Mouse (Mus musculus): ENCODE measurements around the gene Pabpc6. TPM values are rescaled to one million over a fixed set of nuclear protein-coding genes. Genes with fewer than 3 reads are reported as not detected.
A peak's percentile ranks its signal among the peaks of the same experiment; 100 is the strongest.

Gene Pabpc6
- not detected in 2 replicates for total RNA-seq (2014; rRNA removed)
- polyA plus RNA-seq (2015; fragmentation: Nextera tagmentation; extraction: Ambion mirVana): not detected in 2 replicates

DNA sequence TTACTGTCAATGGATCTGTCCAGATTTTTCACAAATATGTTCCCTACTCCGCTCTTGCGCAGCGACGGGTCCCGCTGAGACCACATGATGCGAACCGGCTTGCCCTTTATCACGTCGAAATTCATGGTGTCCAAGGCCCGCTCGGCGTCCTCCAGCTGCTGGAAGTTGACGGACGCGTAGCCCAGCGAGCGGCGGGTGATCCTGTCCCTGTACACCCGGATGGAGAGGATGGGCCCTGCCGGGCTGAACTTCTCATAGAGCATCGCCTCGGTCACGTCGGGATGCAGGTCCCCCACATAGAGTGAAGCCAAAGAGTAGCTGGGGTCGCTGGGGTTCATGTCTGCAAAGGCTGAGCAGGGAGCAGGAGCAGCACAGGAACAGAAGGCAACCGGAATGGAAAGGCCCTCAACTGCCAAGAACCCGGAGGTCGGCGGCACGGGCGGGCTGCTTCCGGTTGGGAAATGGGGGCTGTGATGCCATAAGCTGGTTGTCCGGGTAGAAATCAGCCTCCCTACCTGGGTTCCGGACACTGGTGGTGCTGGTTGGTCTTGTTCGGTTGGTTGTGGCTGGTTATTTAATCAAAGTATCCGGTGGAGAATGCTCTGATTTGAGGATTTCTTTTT is at the start of gene Pabpc6:
TSS of gene Pabpc6 (minus strand) at position 435 of the 623 bp plus-strand sequence.
- no peak within 1 kb of the TSS for H3K4me2 ChIP-seq (ENCODE audit: low read depth)
- WGBS: 96% methylated on average over 36 of the region's 36 CpGs
- no peaks in the 10 kb centered on the region; the same call in 1 of the 2 replicates for H3K9me3 ChIP-seq (ENCODE audit: low read length)
- no peaks in the 10 kb centered on the region for H3K36me3 ChIP-seq (ENCODE audit: insufficient read depth)
- TF ChIP-seq CTCF (IDR thresholded peaks at IDR 0.05; ENCODE audit: low read depth): no peak
- H3K9ac ChIP-seq: no peak within 1 kb of the TSS
- no peak for DNase-seq
- no peak for ATAC-seq
- H3K4me1 ChIP-seq (ENCODE audit: insufficient read depth): no peaks in the 10 kb centered on the region
- no peaks in the 10 kb centered on the region for H3K27me3 ChIP-seq (ENCODE audit: insufficient read depth, low read length)
- H3K4me3 ChIP-seq (ENCODE audit: low read depth, low read length): no peak within 1 kb of the TSS
- no peak within 1 kb of the TSS for H3K27ac ChIP-seq (ENCODE audit: low read depth, low read length)

DNA sequence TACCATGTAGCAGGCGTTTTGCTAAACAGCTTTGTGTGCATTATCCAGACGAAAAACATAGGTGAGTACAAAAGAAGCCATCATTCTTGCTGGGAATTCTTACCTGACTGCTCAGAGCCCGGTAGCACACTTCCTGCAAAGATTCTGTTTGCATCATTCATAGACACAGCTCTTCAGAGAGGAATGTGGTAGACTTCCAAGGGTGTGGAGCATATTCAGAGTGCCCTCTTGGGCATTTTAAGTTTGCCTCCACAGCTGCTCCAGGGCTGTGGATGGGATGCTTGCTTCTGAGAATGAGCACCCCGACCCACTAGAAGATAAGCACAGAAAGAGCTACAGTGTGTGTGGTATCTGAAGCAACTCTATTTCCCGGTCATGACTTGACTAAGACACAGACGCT is 41.4 kb upstream of the Pabpc6 start:
- no peak for ATAC-seq
- 88% methylated on average over 6 of the region's 6 CpGs for WGBS

DNA sequence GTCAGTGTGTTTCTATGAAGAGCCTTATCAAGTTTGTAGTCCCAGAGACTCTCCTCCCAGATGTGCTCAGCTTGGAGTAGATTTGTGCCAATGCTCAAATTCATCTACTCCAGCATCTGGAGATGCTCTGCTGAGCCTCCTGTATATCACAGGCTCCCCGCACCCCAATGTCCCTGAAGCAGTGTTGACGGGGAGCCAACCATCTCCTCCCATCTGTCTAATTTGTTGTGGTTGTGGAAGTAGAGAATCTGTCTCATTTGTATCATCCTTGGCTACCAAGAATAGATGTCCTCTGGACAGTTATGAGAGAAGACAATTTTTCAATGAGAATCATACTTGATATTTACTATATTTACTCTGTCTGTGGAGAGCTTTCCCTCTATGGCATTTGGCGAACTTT is 39.4 kb upstream of the Pabpc6 start:
- Histone ChIP-seq H3K9me3 (ENCODE audit: low read length) (no peaks in the 10 kb centered on the region), H3K27me3 (ENCODE audit: insufficient read depth, low read length) (no peaks in the 10 kb centered on the region), H3K4me3 (ENCODE audit: low read depth, low read length) (no peak overlapping the region), H3K9ac (no peak overlapping the region), H3K36me3 (ENCODE audit: insufficient read depth) (no peaks in the 10 kb centered on the region), H3K4me1 (ENCODE audit: insufficient read depth) (no peaks in the 10 kb centered on the region), H3K4me2 (ENCODE audit: low read depth) (no peak overlapping the region), H3K27ac (ENCODE audit: low read depth, low read length) (no peak overlapping the region)
- DNase-seq (no peak), ATAC-seq (no peak)
- no peak for TF ChIP-seq CTCF (IDR thresholded peaks at IDR 0.05; ENCODE audit: low read depth)
- WGBS: 90% methylated on average over 3 of the region's 3 CpGs

More for the DNA sequence above, 41.4 kb upstream of the Pabpc6 start:
- no peak overlapping the region for H3K4me2 ChIP-seq (ENCODE audit: low read depth)
- H3K27me3 ChIP-seq (ENCODE audit: insufficient read depth, low read length): no peaks in the 10 kb centered on the region
- TF ChIP-seq CTCF (IDR thresholded peaks at IDR 0.05; ENCODE audit: low read depth): no peak
- no peak overlapping the region for H3K4me3 ChIP-seq (ENCODE audit: low read depth, low read length)
- H3K9ac ChIP-seq: no peak overlapping the region
- no peak overlapping the region for H3K27ac ChIP-seq (ENCODE audit: low read depth, low read length)
- H3K36me3 ChIP-seq (ENCODE audit: insufficient read depth): no peaks in the 10 kb centered on the region
- no peak for DNase-seq
- no peaks in the 10 kb centered on the region for H3K4me1 ChIP-seq (ENCODE audit: insufficient read depth)
- H3K9me3 ChIP-seq (ENCODE audit: low read length): peaks cover 5% of the 10 kb centered on the region; the same call in 1 of the 2 replicates

DNA sequence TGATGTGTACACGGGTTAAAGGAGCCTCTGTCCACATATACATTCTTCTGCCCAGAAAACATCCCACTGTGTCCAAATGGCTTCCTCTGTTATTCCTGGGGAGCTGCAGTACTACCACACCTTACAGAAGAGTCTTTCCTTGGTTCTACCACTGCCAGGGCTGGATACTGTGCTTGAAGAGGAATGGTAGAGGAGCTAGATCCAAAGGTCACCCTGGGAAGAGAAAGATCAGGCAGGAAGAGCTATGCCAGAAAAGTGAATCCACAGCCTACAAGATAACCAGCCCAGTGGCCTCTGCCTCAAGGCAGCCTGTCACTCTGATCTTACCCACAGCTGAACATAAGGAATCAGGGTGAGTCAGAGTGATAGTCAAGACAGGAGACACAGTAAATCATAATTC is 37.8 kb upstream of the Pabpc6 start:
- DNase-seq (no peak), ATAC-seq (no peak)
- peaks cover 2% of the 10 kb centered on the region; the same call in 1 of the 2 replicates for H3K9me3 ChIP-seq (ENCODE audit: low read length)
- no peaks in the 10 kb centered on the region for H3K4me1 ChIP-seq (ENCODE audit: insufficient read depth)
- no peak for TF ChIP-seq CTCF (IDR thresholded peaks at IDR 0.05; ENCODE audit: low read depth)
- no peaks in the 10 kb centered on the region for H3K36me3 ChIP-seq (ENCODE audit: insufficient read depth)
- no peak overlapping the region for H3K4me2 ChIP-seq (ENCODE audit: low read depth)
- H3K9ac ChIP-seq: no peak overlapping the region
- no peaks in the 10 kb centered on the region for H3K27me3 ChIP-seq (ENCODE audit: insufficient read depth, low read length)
- H3K4me3 ChIP-seq (ENCODE audit: low read depth, low read length): no peak overlapping the region
- whole genome bisulfite sequencing: 77% methylated on average over 1 of the region's 1 CpGs
- H3K27ac ChIP-seq (ENCODE audit: low read depth, low read length): no peak overlapping the region

DNA sequence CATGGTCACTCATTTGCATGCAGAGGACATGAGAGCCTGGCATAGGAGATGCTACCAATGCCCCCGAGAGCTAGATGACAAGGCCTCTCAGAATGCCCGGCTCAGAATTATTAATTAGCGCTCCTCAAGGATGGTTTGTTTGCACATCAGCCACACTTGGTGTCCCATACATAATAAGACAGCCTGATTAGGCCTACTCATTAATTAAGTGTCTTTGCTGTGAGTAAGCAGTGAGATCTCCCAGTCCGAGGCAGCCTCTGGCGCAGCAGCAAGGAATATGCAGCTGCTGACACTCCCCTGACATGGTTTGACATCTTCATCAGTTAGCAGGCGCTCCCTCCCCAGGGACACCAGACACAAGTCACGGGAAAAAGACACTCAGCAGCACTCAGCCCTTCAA is 28.2 kb upstream of the Pabpc6 start:
- H3K27ac ChIP-seq (ENCODE audit: low read depth, low read length): no peak overlapping the region
- WGBS: 24% methylated on average over 7 of the region's 7 CpGs
- ATAC-seq: peak; percentile 43

DNA sequence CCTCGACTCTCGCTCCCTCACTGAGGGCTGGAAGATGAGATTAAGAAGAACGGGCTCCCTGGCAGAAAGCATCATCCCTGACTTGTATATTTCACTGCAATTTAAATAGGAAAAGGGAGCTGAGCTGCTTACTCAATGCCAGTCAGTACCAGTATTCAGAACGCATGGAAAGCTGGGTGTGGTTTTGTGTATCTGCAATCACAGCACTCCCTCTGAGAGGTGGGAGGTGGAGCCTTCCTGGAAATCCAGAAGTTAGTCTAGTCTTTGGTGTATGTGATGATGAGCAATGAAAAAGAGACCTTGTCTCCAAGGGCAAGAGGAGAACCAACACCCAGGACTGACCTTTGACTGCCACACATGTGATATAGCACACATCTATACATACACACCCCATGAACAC is 21.7 kb upstream of the Pabpc6 start:
- H3K27me3 ChIP-seq (ENCODE audit: insufficient read depth, low read length): no peaks in the 10 kb centered on the region
- DNase-seq: no peak
- H3K27ac ChIP-seq (ENCODE audit: low read depth, low read length): no peak overlapping the region
- no peaks in the 10 kb centered on the region for H3K4me1 ChIP-seq (ENCODE audit: insufficient read depth)
- H3K36me3 ChIP-seq (ENCODE audit: insufficient read depth): no peaks in the 10 kb centered on the region
- no peak overlapping the region for H3K9ac ChIP-seq
- H3K4me3 ChIP-seq (ENCODE audit: low read depth, low read length): no peak overlapping the region
- no peaks in the 10 kb centered on the region for H3K9me3 ChIP-seq (ENCODE audit: low read length)
- no peak for TF ChIP-seq CTCF (IDR thresholded peaks at IDR 0.05; ENCODE audit: low read depth)
- no peak for ATAC-seq
- WGBS: 68% methylated on average over 4 of the region's 4 CpGs
- no peak overlapping the region for H3K4me2 ChIP-seq (ENCODE audit: low read depth)

More for the DNA sequence above, 28.2 kb upstream of the Pabpc6 start:
- no peak for TF ChIP-seq CTCF (IDR thresholded peaks at IDR 0.05; ENCODE audit: low read depth)
- peak; percentile 27 for DNase-seq
- H3K4me3 ChIP-seq (ENCODE audit: low read depth, low read length): no peak overlapping the region
- no peaks in the 10 kb centered on the region for H3K27me3 ChIP-seq (ENCODE audit: insufficient read depth, low read length)
- peaks cover 6% of the 10 kb centered on the region; the same call in 1 of the 2 replicates for H3K9me3 ChIP-seq (ENCODE audit: low read length)
- no peak overlapping the region for H3K9ac ChIP-seq
- no peak overlapping the region for H3K4me2 ChIP-seq (ENCODE audit: low read depth)
- H3K36me3 ChIP-seq (ENCODE audit: insufficient read depth): no peaks in the 10 kb centered on the region
- H3K4me1 ChIP-seq (ENCODE audit: insufficient read depth): no peaks in the 10 kb centered on the region

DNA sequence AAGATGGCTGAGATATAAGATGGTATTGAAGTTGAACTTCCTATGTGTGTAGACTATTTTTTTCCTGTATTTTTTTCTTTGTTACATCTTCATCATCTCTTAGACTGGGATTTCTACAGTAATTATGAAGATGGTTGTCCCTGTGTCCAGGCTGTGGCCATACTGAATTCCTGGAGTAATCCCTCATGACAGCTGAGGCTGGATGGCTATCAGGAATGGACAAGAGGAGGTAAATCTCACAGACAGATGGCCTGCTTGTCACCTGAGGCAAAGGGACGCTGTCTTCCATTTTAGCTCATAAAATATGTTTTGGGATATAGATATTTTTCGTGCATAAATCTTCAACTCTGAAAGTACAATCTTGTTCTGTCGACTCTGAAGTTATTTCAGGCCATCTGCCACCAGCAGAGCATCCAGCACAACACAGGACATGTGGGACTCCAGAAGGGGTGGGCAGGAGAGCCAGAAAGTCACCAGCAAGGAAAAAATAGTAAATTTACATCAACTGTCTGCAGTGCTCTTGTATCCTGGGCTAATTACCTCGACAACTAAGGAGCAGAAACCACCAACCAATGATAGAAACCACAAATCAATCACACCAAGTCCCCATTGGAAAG is 14.1 kb upstream of the Pabpc6 start:
- ATAC-seq (peak; percentile 62; the same call in 1 of the 2 replicates), DNase-seq (peak; percentile 54)
- no peaks in the 10 kb centered on the region for H3K27me3 ChIP-seq (ENCODE audit: insufficient read depth, low read length)
- no peak overlapping the region for H3K27ac ChIP-seq (ENCODE audit: low read depth, low read length)
- WGBS: 63% methylated on average over 4 of the region's 4 CpGs
- H3K36me3 ChIP-seq (ENCODE audit: insufficient read depth): no peaks in the 10 kb centered on the region
- TF ChIP-seq CTCF (IDR thresholded peaks at IDR 0.05; ENCODE audit: low read depth): no peak
- H3K4me3 ChIP-seq (ENCODE audit: low read depth, low read length): no peak overlapping the region
- H3K9ac ChIP-seq: no peak overlapping the region
- H3K9me3 ChIP-seq (ENCODE audit: low read length): no peaks in the 10 kb centered on the region
- no peak overlapping the region for H3K4me2 ChIP-seq (ENCODE audit: low read depth)
- peaks cover 4% of the 10 kb centered on the region; the same call in 1 of the 2 replicates for H3K4me1 ChIP-seq (ENCODE audit: insufficient read depth)

Measured in forebrain, postnatal 0 days (tissue).